8 mouse cellular contexts compared by ENCODE assay signal in genomic region chr1:195232658-195233057, GRCm38 (mm10). TPM values are rescaled to one million over a fixed set of nuclear protein-coding genes. Genes with fewer than 3 reads are reported as not detected.
A peak's percentile ranks its signal among the peaks of the same experiment; 100 is the strongest.
DNase-seq lines count a peak whose midpoint lies in the region; ATAC-seq and TF ChIP-seq lines count a peak whose summit lies in the region.

No protein-coding gene starts in this region.

- H3K9me3 ChIP-seq in heart, postnatal 0 days (replicated peaks; ENCODE audit: control insufficient read depth, low read length), result no peaks in the 10 kb centered on the region
- no peaks in the 10 kb centered on the region for H3K9me3 ChIP-seq in liver, postnatal 0 days (ENCODE audit: low read length)

- no peak overlapping the region for H3K27ac ChIP-seq in cortical plate, adult 2 months (ENCODE audit: insufficient read depth, low read length)
- no peak overlapping the region for H3K27ac ChIP-seq in heart, postnatal 0 days (ENCODE audit: low read depth)
- no peak overlapping the region for H3K27ac ChIP-seq in liver, postnatal 0 days (ENCODE audit: low read depth)

- H3K4me2 ChIP-seq in heart, postnatal 0 days (ENCODE audit: low read depth, low read length), result no peak overlapping the region
- no peak overlapping the region for H3K4me2 ChIP-seq in liver, postnatal 0 days (ENCODE audit: low read depth, low read length)

- no peaks in the 10 kb centered on the region for H3K27me3 ChIP-seq in heart, postnatal 0 days (ENCODE audit: control insufficient read depth, insufficient read depth, low read length)
- H3K27me3 ChIP-seq in liver, postnatal 0 days (ENCODE audit: insufficient read depth, low read length), result no peaks in the 10 kb centered on the region

- H3K36me3 ChIP-seq in heart, postnatal 0 days (replicated peaks; ENCODE audit: control insufficient read depth, insufficient read depth, low read length), result no peaks in the 10 kb centered on the region
- H3K36me3 ChIP-seq in liver, postnatal 0 days (replicated peaks; ENCODE audit: insufficient read depth, low read length), result no peaks in the 10 kb centered on the region

- TF ChIP-seq POLR2A in cortical plate, adult 2 months (IDR thresholded peaks at IDR 0.05; ENCODE audit: extremely low read depth, insufficient read depth, low read length), result no peak

- no peak for TF ChIP-seq EP300 in heart, postnatal 0 days (IDR thresholded peaks at IDR 0.05; ENCODE audit: low read depth)
- TF ChIP-seq EP300 in liver, postnatal 0 days (IDR thresholded peaks at IDR 0.05; ENCODE audit: low read depth), result no peak

- peak; percentile 34; the same call in 1 of the 2 replicates for TF ChIP-seq CTCF in cortical plate, adult 2 months (IDR thresholded peaks at IDR 0.05; ENCODE audit: extremely low read depth, insufficient read depth, low read length)
- peak; percentile 65 for TF ChIP-seq CTCF in heart, postnatal 0 days (IDR thresholded peaks at IDR 0.05; ENCODE audit: low read depth)
- TF ChIP-seq CTCF in liver, postnatal 0 days (IDR thresholded peaks at IDR 0.05; ENCODE audit: low read depth), result peak; percentile 79

- DNase-seq in adrenal gland, adult (ENCODE audit: inconsistent age in 2 of 2, low spot score in 1 of 2), result peak; percentile 18 to 82
- DNase-seq in adrenal gland, postnatal 25 days, result no peak
- peak; percentile 31 for DNase-seq in T-cell, adult 2 months (ENCODE audit: low spot score)
- peak; percentile 58 for DNase-seq in heart, postnatal 0 days (ENCODE audit: low spot score)
- DNase-seq in kidney, postnatal 14 days, result peak; percentile 59
- DNase-seq in liver, postnatal 0 days, result peak; percentile 38
- peak; percentile 23 for DNase-seq in retina, adult 2 months (ENCODE audit: low read depth, low spot score)

- no peak overlapping the region for H3K4me3 ChIP-seq in cortical plate, adult 2 months (ENCODE audit: insufficient read depth, low read length)
- no peak overlapping the region for H3K4me3 ChIP-seq in heart, postnatal 0 days (ENCODE audit: low read depth, low read length)
- H3K4me3 ChIP-seq in liver, postnatal 0 days (ENCODE audit: low read depth, low read length), result no peak overlapping the region

- no peaks in the 10 kb centered on the region for H3K4me1 ChIP-seq in cortical plate, adult 2 months (ENCODE audit: control insufficient read depth, insufficient read depth, low read length)
- H3K4me1 ChIP-seq in heart, postnatal 0 days (ENCODE audit: control insufficient read depth, insufficient read depth), result no peaks in the 10 kb centered on the region
- H3K4me1 ChIP-seq in liver, postnatal 0 days (ENCODE audit: insufficient read depth), result no peaks in the 10 kb centered on the region

- no peak overlapping the region for H3K9ac ChIP-seq in heart, postnatal 0 days (replicated peaks; ENCODE audit: low read depth, low read length)
- H3K9ac ChIP-seq in liver, postnatal 0 days (replicated peaks), result no peak overlapping the region

- no peak for ATAC-seq in heart, postnatal 0 days (ENCODE audit: insufficient read depth, low read depth)
- ATAC-seq in liver, postnatal 0 days, result peak; percentile 55

RNA-seq across cellular contexts. Expression of gene Cr2, which starts 56.1 kb away (rescaled TPM):
- not detected in 2 replicates for total RNA-seq in adrenal gland, postnatal 25 days (2021)
- 0.19 and 0.29 TPM in 2 replicates for polyA plus RNA-seq in cortical plate, adult 2 months (2012; rRNA removed)
- total RNA-seq in heart, postnatal 0 days (2014; rRNA removed; ENCODE audit: low replicate concordance), result not detected in 2 replicates
- polyA plus RNA-seq in heart, postnatal 0 days (2015; fragmentation: Nextera tagmentation; extraction: Ambion mirVana), result 0.11 and 0.12 TPM in 2 replicates
- 0.04 and 0.20 TPM in 2 replicates for polyA plus RNA-seq in liver, postnatal 0 days (2015; fragmentation: Nextera tagmentation; extraction: Ambion mirVana)
